Mouse (Mus musculus) MEL (cell line): ENCODE data around the gene Rin1.

Experiments used
- CHD1 ChIP-seq: IDR thresholded peaks from 2 replicates; pipeline ENCODE4 v1.6.1; 2012; ENCODE audit warnings: low read depth, mild to moderate bottlenecking, inconsistent platforms, low read length, improper control_type of control experiment
- CTCF ChIP-seq, 3 experiments: IDR thresholded peaks in 2 of 3; conservative IDR thresholded peaks in 1 of 3; 2 replicates each; pipeline ENCODE4 v1.5.1; 2011 to 2012; ENCODE audit warnings: low read length in 3 of 3, low read depth in 2 of 3, mild to moderate bottlenecking in 2 of 3, improper control_type of control experiment in 1 of 3, inconsistent platforms in 1 of 3, mixed read lengths in 1 of 3, moderate library complexity in 1 of 3; ENCODE audit not compliant: control insufficient read depth in 1 of 3, insufficient read depth in 1 of 3, poor library complexity in 1 of 3, severe bottlenecking in 1 of 3
- EP300 ChIP-seq, 2 experiments: IDR thresholded peaks; 2 replicates each; pipeline ENCODE4 v1.6.1; 2011; ENCODE audit warnings: improper control_type of control experiment in 2 of 2, low read length in 2 of 2, low read depth in 1 of 2, mild to moderate bottlenecking in 1 of 2
- GABPA ChIP-seq: IDR thresholded peaks from 2 replicates; pipeline ENCODE4 v1.6.1; 2012; ENCODE audit warnings: low read depth, mild to moderate bottlenecking, inconsistent platforms, low read length, improper control_type of control experiment, moderate library complexity
- JUND ChIP-seq: IDR thresholded peaks from 2 replicates; pipeline ENCODE4 v1.6.1; 2011; ENCODE audit warnings: low read depth, mild to moderate bottlenecking, improper control_type of control experiment, low read length
- MAFK ChIP-seq: IDR thresholded peaks from 2 replicates; pipeline ENCODE4 v1.6.1; 2011; ENCODE audit warnings: low read depth, mild to moderate bottlenecking, low read length, improper control_type of control experiment, borderline replicate concordance
- MAX ChIP-seq: IDR thresholded peaks from 2 replicates; pipeline ENCODE4 v1.6.1; 2011; ENCODE audit warnings: low read length, improper control_type of control experiment
- MAZ ChIP-seq: IDR thresholded peaks from 2 replicates; pipeline ENCODE4 v1.6.1; 2012; ENCODE audit warnings: low read depth, mild to moderate bottlenecking, inconsistent platforms, low read length, improper control_type of control experiment
- POLR2A ChIP-seq, 2 experiments: IDR thresholded peaks; 2 replicates each; pipeline ENCODE4 v1.6.1; 2011 to 2012; ENCODE audit warnings: low read length in 2 of 2, mild to moderate bottlenecking in 2 of 2, control low read depth in 1 of 2, improper control_type of control experiment in 1 of 2, low read depth in 1 of 2, moderate library complexity in 1 of 2; ENCODE audit not compliant: control insufficient read depth in 1 of 2, insufficient read depth in 1 of 2, poor library complexity in 1 of 2
- RCOR1 ChIP-seq: IDR thresholded peaks from 2 replicates; pipeline ENCODE4 v1.6.1; 2012; ENCODE audit warnings: low read depth, mild to moderate bottlenecking, inconsistent platforms, low read length, improper control_type of control experiment
- TBP ChIP-seq: IDR thresholded peaks from 2 replicates; pipeline ENCODE4 v1.8.0; 2011; ENCODE audit warnings: low read depth, low read length, improper control_type of control experiment
- USF1 ChIP-seq: IDR thresholded peaks from 2 replicates; pipeline ENCODE4 v1.6.1; 2014; ENCODE audit warnings: low read depth, mild to moderate bottlenecking, inconsistent platforms, low read length, improper control_type of control experiment, moderate library complexity
- USF2 ChIP-seq, 2 experiments: IDR thresholded peaks; 2 replicates each; pipeline ENCODE4 v1.6.1; 2011 to 2012; ENCODE audit warnings: improper control_type of control experiment in 2 of 2, low read length in 2 of 2, borderline replicate concordance in 1 of 2, inconsistent platforms in 1 of 2, low read depth in 1 of 2, mild to moderate bottlenecking in 1 of 2; ENCODE audit not compliant: insufficient read depth in 1 of 2
- ZC3H11A ChIP-seq: IDR thresholded peaks from 2 replicates; pipeline ENCODE4 v1.6.1; 2012; ENCODE audit warnings: low read depth, mild to moderate bottlenecking, inconsistent platforms, low read length, improper control_type of control experiment

- TF ChIP-seq TBP (no peak), MAZ (no peak), RCOR1 (no peak), CHD1 (no peak), JUND (no peak), MAX (no peak), ZC3H11A (no peak), POLR2A (IDR thresholded peaks at IDR 0.05; ENCODE audit: control insufficient read depth in 1 of 2, insufficient read depth in 1 of 2, low read depth in 1 of 2, low read length in 2 of 2, poor library complexity in 1 of 2) (no peak), MAFK (no peak), USF1 (no peak), USF2 (IDR thresholded peaks at IDR 0.05; ENCODE audit: borderline replicate concordance in 1 of 2, insufficient read depth in 1 of 2, low read depth in 1 of 2, low read length in 2 of 2) (no peak), CTCF (IDR thresholded peaks at IDR 0.05 in 2 of 3, conservative IDR thresholded peaks at IDR 0.05 in 1 of 3; ENCODE audit: control insufficient read depth in 1 of 3, insufficient read depth in 1 of 3, low read depth in 2 of 3, low read length in 3 of 3, poor library complexity in 1 of 3, severe bottlenecking in 1 of 3) (no peak), EP300 (IDR thresholded peaks at IDR 0.05; ENCODE audit: low read depth in 1 of 2, low read length in 2 of 2) (no peak), GABPA (no peak)
Observed at GRCm38 (mm10) chr19:5032686-5033085, 17.6 kb upstream of the Rin1 start.
